Mouse (Mus musculus): ENCODE measurements at regions not wholly inside any gene's neighbourhood (a gene's known extent, or its start where the extent isn't known, plus 50 kb on each side); places are given as distances from the start of the nearest gene placed in this dataset.

GRCm38 (mm10) chr13:99100430-99101409 is 83.9 kb upstream of the Zfp366 start:
- no peaks in the 10 kb centered on the region for H3K4me1 ChIP-seq (replicated peaks; ENCODE audit: control insufficient read depth, insufficient read depth, low read length)
- ATAC-seq (ENCODE audit: low read depth), result no peak
- no peak overlapping the region for H3K27ac ChIP-seq (ENCODE audit: low read length)
- no peak overlapping the region for H3K4me2 ChIP-seq (ENCODE audit: low read depth, low read length)
- WGBS, result 50% methylated on average over 25 of the region's 25 CpGs
- H3K4me3 ChIP-seq (ENCODE audit: low read length), result no peak overlapping the region
- H3K9ac ChIP-seq (ENCODE audit: low read length), result no peak overlapping the region
- H3K9me3 ChIP-seq (ENCODE audit: control insufficient read depth, low read length), result no peaks in the 10 kb centered on the region
- H3K27me3 ChIP-seq (ENCODE audit: control insufficient read depth, insufficient read depth, low read depth, low read length), result no peaks in the 10 kb centered on the region
- H3K36me3 ChIP-seq (ENCODE audit: control insufficient read depth, insufficient read depth, low read length), result no peaks in the 10 kb centered on the region

- ATAC-seq (ENCODE audit: low read depth), result no peak
- no peaks in the 10 kb centered on the region for H3K27me3 ChIP-seq (ENCODE audit: control insufficient read depth, insufficient read depth, low read depth, low read length)
- no peak overlapping the region for H3K4me2 ChIP-seq (ENCODE audit: low read depth, low read length)
- no peak overlapping the region for H3K9ac ChIP-seq (ENCODE audit: low read length)
- no peaks in the 10 kb centered on the region for H3K9me3 ChIP-seq (ENCODE audit: control insufficient read depth, low read length)
- 73% methylated on average over 6 of the region's 6 CpGs for WGBS
- H3K27ac ChIP-seq (ENCODE audit: low read length), result no peak overlapping the region
- H3K4me1 ChIP-seq (replicated peaks; ENCODE audit: control insufficient read depth, insufficient read depth, low read length), result no peaks in the 10 kb centered on the region
- no peak overlapping the region for H3K4me3 ChIP-seq (ENCODE audit: low read length)
- no peaks in the 10 kb centered on the region for H3K36me3 ChIP-seq (ENCODE audit: control insufficient read depth, insufficient read depth, low read length)
These were observed 84.7 kb upstream of the Zfp366 start for GRCm38 (mm10) chr13:99099794-99100429.

GRCm38 (mm10) chr13:99099226-99099625 is 85.4 kb upstream of the Zfp366 start:
- Histone ChIP-seq H3K4me2 (ENCODE audit: low read depth, low read length) (no peak overlapping the region), H3K9me3 (ENCODE audit: control insufficient read depth, low read length) (no peaks in the 10 kb centered on the region), H3K4me3 (ENCODE audit: low read length) (no peak overlapping the region), H3K27ac (ENCODE audit: low read length) (no peak overlapping the region), H3K9ac (ENCODE audit: low read length) (no peak overlapping the region), H3K36me3 (ENCODE audit: control insufficient read depth, insufficient read depth, low read length) (no peaks in the 10 kb centered on the region), H3K4me1 (replicated peaks; ENCODE audit: control insufficient read depth, insufficient read depth, low read length) (no peaks in the 10 kb centered on the region), H3K27me3 (ENCODE audit: control insufficient read depth, insufficient read depth, low read depth, low read length) (no peaks in the 10 kb centered on the region)
- ATAC-seq (ENCODE audit: low read depth), result no peak
- WGBS, result 78% methylated on average over 7 of the region's 7 CpGs

DNA sequence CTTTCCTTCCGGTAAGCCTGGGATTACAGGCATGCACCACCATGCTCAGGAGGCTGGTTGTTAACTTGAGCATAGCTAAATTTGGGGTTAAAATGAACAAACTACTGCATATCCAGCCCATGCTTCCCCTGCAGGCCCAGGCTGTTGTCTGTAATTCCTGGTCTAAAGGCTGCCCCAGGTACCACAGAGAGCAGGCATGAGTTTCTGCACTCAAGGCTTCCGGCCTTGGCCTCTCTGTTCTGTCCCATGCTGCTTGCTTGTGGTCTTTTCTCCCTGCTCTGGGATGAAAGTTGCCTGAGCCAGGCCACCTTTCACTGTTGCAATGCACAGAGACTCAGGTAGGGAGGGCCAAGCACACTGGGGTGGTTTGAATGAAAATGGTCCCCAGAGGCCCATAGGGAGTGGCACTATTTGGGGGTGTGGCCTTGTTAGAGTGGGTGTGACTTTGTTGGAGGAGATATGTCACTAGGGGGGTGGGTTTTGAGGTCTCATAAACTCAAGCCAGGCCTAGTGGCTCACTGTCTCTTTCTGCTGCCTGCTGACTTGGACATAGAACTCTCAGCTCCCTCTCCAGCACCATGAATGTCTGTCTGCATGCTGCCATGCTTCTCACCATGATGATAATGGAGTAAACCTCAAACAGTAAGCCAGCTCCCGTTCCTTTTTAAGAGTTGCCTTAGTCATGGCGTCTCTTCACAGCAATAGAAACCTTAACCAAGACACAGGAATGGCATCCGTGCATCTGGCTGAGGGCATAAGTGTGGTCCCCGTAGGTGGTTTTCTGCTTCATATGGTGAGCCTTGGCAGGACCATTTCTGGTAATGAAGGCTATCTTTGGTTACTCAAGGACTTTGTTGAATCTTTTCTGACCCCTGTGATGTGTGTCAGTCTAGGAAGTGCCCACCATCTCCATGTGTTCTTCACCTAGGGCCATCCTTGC is 86.7 kb upstream of the Zfp366 start:
- H3K9ac ChIP-seq (ENCODE audit: low read length), result no peak overlapping the region
- ATAC-seq (ENCODE audit: low read depth), result no peak
- no peaks in the 10 kb centered on the region for H3K27me3 ChIP-seq (ENCODE audit: control insufficient read depth, insufficient read depth, low read depth, low read length)
- no peaks in the 10 kb centered on the region for H3K36me3 ChIP-seq (ENCODE audit: control insufficient read depth, insufficient read depth, low read length)
- no peak overlapping the region for H3K4me2 ChIP-seq (ENCODE audit: low read depth, low read length)
- 0 out of 2 replicates have a peak, but pooled peaks cover 2% of the 10 kb centered on the region for H3K4me1 ChIP-seq (replicated peaks; ENCODE audit: control insufficient read depth, insufficient read depth, low read length)
- 91% methylated on average over 6 of the region's 6 CpGs for WGBS
- H3K27ac ChIP-seq (ENCODE audit: low read length), result no peak overlapping the region
- H3K4me3 ChIP-seq (ENCODE audit: low read length), result no peak overlapping the region
- H3K9me3 ChIP-seq (ENCODE audit: control insufficient read depth, low read length), result no peaks in the 10 kb centered on the region

GRCm38 (mm10) chr13:99096837-99097236 is 87.8 kb upstream of the Zfp366 start:
- ATAC-seq (ENCODE audit: low read depth), result no peak
- H3K4me2 ChIP-seq (ENCODE audit: low read depth, low read length), result no peak overlapping the region
- no peak overlapping the region for H3K4me3 ChIP-seq (ENCODE audit: low read length)
- H3K9ac ChIP-seq (ENCODE audit: low read length), result no peak overlapping the region
- no peaks in the 10 kb centered on the region for H3K27me3 ChIP-seq (ENCODE audit: control insufficient read depth, insufficient read depth, low read depth, low read length)
- no peaks in the 10 kb centered on the region for H3K36me3 ChIP-seq (ENCODE audit: control insufficient read depth, insufficient read depth, low read length)
- WGBS, result 84% methylated on average over 6 of the region's 6 CpGs
- H3K4me1 ChIP-seq (replicated peaks; ENCODE audit: control insufficient read depth, insufficient read depth, low read length), result peaks cover 6% of the 10 kb centered on the region; the same call in 1 of the 2 replicates
- H3K27ac ChIP-seq (ENCODE audit: low read length), result no peak overlapping the region
- no peaks in the 10 kb centered on the region for H3K9me3 ChIP-seq (ENCODE audit: control insufficient read depth, low read length)

DNA sequence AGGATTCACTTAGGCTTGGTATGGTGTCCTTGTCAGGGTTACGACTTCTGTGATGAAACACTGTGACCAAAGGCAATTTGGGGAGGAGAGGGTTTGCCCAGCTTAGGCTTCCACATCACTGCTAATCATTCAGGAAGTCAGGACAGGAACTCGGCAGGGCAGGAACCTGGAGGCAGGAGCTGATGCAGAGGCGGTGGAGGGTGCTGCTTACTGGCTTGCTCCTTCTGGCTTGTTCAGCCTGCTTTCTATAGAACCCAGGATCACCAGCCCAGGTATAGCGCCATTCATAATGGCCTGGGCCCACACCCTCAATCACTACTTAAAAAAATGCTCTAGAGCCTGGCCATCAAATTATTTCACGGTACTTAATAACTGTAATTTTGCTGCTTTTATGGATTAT is 89.6 kb upstream of the Zfp366 start:
- no peak for ATAC-seq (ENCODE audit: low read depth)

DNA sequence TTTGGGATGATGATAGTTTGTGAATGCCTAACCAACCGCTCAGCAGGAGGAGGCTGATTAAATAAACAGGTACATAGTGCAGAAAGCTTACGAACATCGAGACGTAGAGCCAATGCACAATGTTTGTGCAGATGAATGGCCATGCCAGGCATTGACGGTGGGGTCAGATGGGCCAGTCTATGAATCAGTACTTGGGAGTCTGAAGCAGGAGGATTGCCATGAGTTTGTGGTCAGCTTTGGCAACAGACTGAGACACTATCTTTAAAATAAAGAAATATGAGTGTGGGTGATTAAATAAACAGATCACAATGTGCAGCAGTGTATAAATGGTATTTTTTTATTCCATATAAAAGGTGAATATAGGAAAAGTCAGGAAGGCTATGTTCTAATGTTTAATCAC is 90.4 kb upstream of the Zfp366 start:
- no peak overlapping the region for H3K9ac ChIP-seq (ENCODE audit: low read length)
- no peaks in the 10 kb centered on the region for H3K27me3 ChIP-seq (ENCODE audit: control insufficient read depth, insufficient read depth, low read depth, low read length)
- no peaks in the 10 kb centered on the region for H3K36me3 ChIP-seq (ENCODE audit: control insufficient read depth, insufficient read depth, low read length)
- H3K4me2 ChIP-seq (ENCODE audit: low read depth, low read length), result no peak overlapping the region
- H3K4me1 ChIP-seq (replicated peaks; ENCODE audit: control insufficient read depth, insufficient read depth, low read length), result peaks cover 6% of the 10 kb centered on the region; the same call in 1 of the 2 replicates
- H3K9me3 ChIP-seq (ENCODE audit: control insufficient read depth, low read length), result no peaks in the 10 kb centered on the region
- no peak overlapping the region for H3K4me3 ChIP-seq (ENCODE audit: low read length)
- H3K27ac ChIP-seq (ENCODE audit: low read length), result no peak overlapping the region
- 82% methylated on average over 5 of the region's 5 CpGs for WGBS
- no peak for ATAC-seq (ENCODE audit: low read depth)

More for the DNA sequence above, 89.6 kb upstream of the Zfp366 start:
- no peak overlapping the region for H3K9ac ChIP-seq (ENCODE audit: low read length)
- no peaks in the 10 kb centered on the region for H3K9me3 ChIP-seq (ENCODE audit: control insufficient read depth, low read length)
- H3K4me1 ChIP-seq (replicated peaks; ENCODE audit: control insufficient read depth, insufficient read depth, low read length), result peaks cover 6% of the 10 kb centered on the region; the same call in 1 of the 2 replicates
- H3K27me3 ChIP-seq (ENCODE audit: control insufficient read depth, insufficient read depth, low read depth, low read length), result no peaks in the 10 kb centered on the region
- H3K4me2 ChIP-seq (ENCODE audit: low read depth, low read length), result no peak overlapping the region
- no peaks in the 10 kb centered on the region for H3K36me3 ChIP-seq (ENCODE audit: control insufficient read depth, insufficient read depth, low read length)
- WGBS, result 86% methylated on average over 5 of the region's 5 CpGs
- no peak overlapping the region for H3K27ac ChIP-seq (ENCODE audit: low read length)
- H3K4me3 ChIP-seq (ENCODE audit: low read length), result no peak overlapping the region

DNA sequence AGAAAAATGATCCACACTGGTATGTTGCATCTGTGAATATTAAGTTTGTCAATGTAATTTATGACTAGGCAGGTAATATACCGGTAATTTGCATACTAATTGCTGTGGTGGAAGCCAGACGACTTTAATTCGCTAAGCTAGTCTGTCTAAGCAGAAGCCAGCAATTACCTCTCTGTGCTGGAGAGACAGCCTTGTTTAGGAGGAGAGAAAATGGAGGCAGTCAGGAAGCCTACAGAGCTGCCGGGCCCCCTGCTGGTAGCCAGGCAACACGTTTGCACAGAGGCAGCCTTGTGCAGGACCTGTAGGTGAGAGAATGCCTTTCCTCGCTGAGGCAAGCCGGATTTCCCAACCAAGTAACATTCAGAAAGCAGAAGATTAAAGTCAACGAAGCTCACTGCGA is 91.4 kb upstream of the Zfp366 start:
- H3K4me2 ChIP-seq (ENCODE audit: low read depth, low read length), result no peak overlapping the region
- H3K27ac ChIP-seq (ENCODE audit: low read length), result no peak overlapping the region
- ATAC-seq (ENCODE audit: low read depth), result peak; percentile 93
- H3K27me3 ChIP-seq (ENCODE audit: control insufficient read depth, insufficient read depth, low read depth, low read length), result no peaks in the 10 kb centered on the region
- H3K4me3 ChIP-seq (ENCODE audit: low read length), result no peak overlapping the region
- no peaks in the 10 kb centered on the region for H3K9me3 ChIP-seq (ENCODE audit: control insufficient read depth, low read length)
- H3K4me1 ChIP-seq (replicated peaks; ENCODE audit: control insufficient read depth, insufficient read depth, low read length), result peaks cover 6% of the 10 kb centered on the region; the same call in 1 of the 2 replicates
- 12% methylated on average over 9 of the region's 9 CpGs for WGBS
- H3K36me3 ChIP-seq (ENCODE audit: control insufficient read depth, insufficient read depth, low read length), result no peaks in the 10 kb centered on the region
- no peak overlapping the region for H3K9ac ChIP-seq (ENCODE audit: low read length)

Data from lung, embryonic 16.5 days (tissue).